Mouse (Mus musculus) v-Abl transformed pro-B cells (cell line): Measurements from ENCODE around the gene Gm9837.

ENCODE experiments used
- in situ Hi-C, 2 experiments: fragments of 400-800 bp; cut with MboI; formaldehyde crosslinking; loops; one replicate each; pipeline ENCODE4 v1.15.1; 2025; ENCODE audit not compliant: unreplicated experiment in 2 of 2

Gm9837 gene

DNA sequence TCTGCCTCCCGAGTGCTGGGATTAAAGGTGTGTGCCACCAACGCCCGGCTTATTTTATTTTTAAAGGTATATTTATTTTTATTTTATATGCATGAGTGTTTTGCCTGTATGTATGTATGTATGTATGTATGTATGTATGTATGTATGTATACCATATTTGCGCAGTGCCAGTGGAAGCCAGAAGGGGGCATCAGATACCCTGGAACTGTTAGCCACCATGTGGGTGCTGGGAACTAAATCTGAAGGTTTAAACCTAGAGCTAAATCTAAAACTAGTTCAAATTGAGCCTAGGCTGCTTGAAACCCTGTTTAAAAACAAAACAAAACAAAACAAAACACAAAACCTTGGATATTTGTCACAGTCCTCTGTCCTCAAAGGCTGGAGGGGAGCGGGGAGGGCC, 18.7 kb upstream of the Gm9837 start:
- in situ Hi-C loops: no loop called here

DNA sequence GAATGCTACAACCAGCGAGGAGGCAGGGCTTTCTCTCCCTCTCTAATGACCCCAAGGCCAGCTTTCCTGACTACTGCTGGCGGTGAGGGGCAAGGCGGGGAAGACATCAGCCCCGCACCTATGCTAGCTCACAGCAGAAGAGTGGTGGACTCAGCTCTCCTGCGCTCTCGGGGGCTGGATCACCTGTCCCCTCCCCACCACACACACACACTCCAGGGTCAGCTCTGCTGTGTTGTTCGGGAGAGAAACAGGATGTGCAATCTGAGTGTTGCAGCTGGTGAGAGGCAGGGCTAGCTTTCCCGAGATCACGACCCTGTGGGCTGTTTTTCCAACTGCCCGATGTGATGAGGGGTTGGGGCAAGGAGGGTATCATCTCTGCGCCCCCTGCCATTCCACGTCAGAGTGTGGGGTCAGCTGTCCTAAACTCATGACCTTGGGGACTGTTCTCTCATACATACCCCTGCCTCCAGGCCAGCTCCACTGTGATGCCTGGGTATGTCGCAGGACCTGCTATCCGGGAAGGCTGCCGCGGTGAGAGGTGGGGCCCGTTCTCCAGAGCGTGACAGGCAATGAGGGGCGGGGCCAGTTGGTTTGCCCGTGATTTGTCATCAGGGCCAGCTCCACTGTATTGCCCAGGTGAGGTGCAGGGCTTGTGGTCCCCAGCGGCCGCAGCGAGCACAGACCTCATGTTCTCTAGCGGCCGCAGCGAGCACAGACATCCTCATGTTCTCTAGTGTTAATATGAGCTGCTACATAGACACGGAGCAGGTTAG, 16.7 kb upstream of the Gm9837 start:
- in situ Hi-C loops: no loop called here

- in situ Hi-C loops: no loop called here
Observed at GRCm38 (mm10) chr11:53486351-53486750, 16.1 kb upstream of the Gm9837 start.

GRCm38 (mm10) chr11:53485719-53486118, 15.4 kb upstream of the Gm9837 start:
- in situ Hi-C loops: no loop called here

DNA sequence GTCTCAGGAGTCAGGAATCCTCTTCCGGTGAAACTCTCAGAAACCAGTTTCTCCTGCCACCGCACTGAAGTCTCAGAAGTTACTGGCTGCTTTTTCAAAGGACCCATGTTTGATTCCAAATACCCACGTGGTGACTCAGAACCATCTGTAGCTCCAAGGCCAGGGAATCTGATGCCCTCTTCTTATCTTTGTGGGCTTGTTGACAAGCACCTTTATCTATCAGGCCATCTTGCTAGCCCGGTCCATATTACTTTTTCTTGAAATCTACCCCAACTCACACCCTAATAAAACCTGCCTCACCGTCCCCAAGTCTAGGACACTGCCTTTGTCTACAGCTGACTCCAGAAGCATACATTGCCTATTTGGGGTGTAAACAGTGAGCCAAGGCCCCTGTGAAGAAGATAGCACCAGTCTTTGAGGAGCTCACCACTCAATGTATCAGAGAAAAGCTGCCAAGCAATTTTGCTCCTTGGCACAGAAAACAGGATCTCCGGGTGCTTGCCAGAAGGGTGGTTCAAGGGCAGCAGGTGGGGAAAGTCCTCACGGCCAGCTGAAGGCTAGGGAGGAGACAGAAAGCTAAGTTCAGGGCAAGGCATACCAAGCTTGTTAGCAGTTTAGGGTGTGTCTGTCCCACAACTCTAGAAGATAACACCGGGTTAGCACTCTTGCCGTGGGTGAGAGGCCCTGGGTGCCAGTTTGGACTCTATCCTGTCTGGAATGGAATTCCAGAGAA, 13.0 kb upstream of the Gm9837 start:
- in situ Hi-C loops: no loop called here

GRCm38 (mm10) chr11:53481088-53481730, 10.9 kb upstream of the Gm9837 start:
- in situ Hi-C loops: no loop called here

- in situ Hi-C loops: no loop called here
Observed at GRCm38 (mm10) chr11:53479783-53480301, 9.6 kb upstream of the Gm9837 start, which contains the start of the genes Gm9945 and Sowaha. Gene Gm9945, plus strand, starts transcription at chr11:53480166. Gene Sowaha, minus strand, starts transcription at chr11:53480274.

DNA sequence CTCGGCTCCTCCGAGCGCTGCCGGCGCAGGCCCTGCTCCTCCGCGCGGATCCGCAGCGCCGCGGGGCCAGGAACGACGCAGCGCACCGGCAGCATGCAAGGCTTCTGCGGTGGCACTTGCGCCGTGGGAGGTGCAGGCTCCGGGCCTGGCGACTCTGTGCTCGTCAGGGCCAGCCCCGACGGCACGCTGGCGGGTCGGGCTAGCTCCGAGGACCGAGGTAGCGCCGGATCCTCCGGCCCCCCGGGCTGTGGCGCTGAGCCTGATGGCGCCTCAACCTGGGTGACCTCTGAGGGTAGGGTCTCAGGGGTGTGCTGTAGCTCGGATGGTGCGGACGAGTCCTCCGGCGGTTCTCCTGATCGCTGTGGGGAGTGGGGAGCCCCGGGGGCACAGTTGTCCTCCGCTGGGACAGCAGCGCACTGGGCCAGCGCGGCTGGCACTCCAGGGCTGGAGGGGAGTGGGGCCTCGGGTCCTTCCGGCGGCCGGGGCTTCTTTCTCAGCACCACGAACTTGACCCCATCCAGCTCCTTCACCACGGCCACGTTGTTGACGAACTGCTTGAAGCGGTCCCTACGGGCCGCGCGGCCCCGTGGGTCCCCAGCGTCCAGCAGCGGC, 9.0 kb upstream of the Gm9837 start:
- in situ Hi-C loops: no loop called here

- in situ Hi-C loops: no loop called here
Observed at GRCm38 (mm10) chr11:53478383-53479170, 8.3 kb upstream of the Gm9837 start.

- in situ Hi-C loops: no loop called here
Observed at GRCm38 (mm10) chr11:53477833-53478232, 7.6 kb upstream of the Gm9837 start.

GRCm38 (mm10) chr11:53475620-53476019, 5.3 kb upstream of the Gm9837 start:
- in situ Hi-C loops: no loop called here

DNA sequence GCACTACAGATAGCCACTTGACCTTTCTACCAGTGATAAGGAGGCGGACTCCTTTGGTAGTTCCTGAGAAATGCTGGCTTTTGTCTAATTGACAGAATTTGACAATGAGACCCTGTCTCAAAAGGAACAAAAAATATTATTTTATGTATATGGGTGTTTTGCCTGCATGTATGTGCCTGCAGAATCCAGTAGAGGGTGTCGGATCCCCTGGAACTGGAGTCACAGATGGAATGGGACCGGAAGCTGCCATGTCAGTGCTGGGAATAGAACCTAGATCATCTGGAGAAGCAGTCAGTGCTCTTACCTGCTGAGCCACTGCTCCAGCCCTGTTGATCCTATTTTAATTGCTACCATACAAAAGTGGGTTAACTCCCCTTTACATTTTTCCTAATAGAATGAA, 2.4 kb upstream of the Gm9837 start:
- in situ Hi-C loops: loop anchor here in 1 of 2 experiments (25.0 kb wide), 1 partner anchor 790 kb away; the partner anchor contains the start of gene Il3

- in situ Hi-C loops: loop anchor here (5.0 to 25.0 kb wide), 5 partner anchors 158 to 793 kb away; partner anchors contain the start of gene Il3 (in 1 of the 2)
Observed at GRCm38 (mm10) chr11:53469294-53469967, 848 bp downstream of the Gm9837 start.

DNA sequence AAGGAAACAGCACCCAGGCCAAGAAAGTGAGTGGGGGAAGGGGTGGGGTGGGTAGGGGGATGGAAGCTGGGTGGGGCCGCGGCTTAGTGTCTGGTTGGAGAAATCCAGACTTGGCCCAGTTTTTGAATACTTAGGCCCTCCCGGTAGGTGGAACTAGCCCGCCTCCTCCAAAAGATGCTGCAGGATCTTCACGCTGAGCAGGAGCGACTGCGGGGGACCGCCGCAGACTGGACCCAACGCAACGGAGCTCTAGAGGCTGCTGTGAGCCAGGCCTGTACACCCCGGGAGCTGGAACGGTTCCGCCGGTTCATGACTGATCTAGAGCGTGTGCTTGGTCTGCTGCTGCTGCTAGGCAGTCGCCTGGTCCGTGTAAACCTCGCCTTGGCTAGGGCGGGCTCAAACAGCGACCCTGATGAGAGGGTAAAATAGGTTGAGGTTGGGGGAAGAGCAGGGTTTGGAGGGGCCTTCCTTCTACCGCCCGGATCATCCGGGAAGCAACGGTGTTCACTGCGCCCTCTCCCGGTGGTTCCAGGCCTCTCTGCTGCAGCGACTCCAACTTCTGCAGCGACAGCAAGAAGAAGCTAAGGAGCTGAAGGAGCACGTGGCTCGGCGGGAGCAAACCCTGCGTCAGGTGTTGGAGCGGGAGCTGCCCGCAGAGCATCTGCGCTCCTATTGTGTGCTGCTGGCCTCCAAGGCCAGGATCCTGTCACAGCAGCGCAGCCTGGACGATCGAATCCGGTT, 3.9 kb downstream of the Gm9837 start:
- in situ Hi-C loops: loop anchor here (5.0 to 25.0 kb wide), 5 partner anchors 161 to 796 kb away; partner anchors contain the start of gene Il3 (in 1 of the 2)

GRCm38 (mm10) chr11:53463551-53464424, 6.5 kb downstream of the Gm9837 start:
- in situ Hi-C loops: loop anchor here (10.0 to 25.0 kb wide), 2 partner anchors 411 to 799 kb away; partner anchors contain the start of gene Il3 (in 1 of the 2)

- in situ Hi-C loops: loop anchor here (10.0 to 25.0 kb wide), 2 partner anchors 413 to 801 kb away; partner anchors contain the start of gene Il3 (in 1 of the 2)
Observed at GRCm38 (mm10) chr11:53461727-53462126, 8.6 kb downstream of the Gm9837 start.

DNA sequence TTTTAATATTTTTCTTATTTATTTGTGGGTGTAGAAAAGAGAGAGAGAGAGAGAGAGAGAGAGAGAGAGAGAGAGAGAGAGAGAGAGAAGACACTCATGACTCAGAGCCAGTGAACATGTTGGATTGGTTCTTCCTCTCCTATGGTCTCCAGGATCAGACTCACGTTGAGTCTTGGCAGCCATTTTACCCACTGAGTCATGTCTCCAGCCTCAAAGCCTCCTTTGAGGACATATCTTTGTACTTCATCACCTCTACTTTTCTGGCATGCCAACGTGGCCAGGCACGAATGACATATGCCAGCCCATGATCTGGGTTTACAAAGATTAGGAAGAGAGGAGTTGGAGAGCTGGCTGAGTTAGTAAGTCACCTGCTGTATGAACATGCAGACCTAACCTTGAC, 10.1 kb downstream of the Gm9837 start:
- in situ Hi-C loops: loop anchor here (10.0 to 25.0 kb wide), 2 partner anchors 415 to 802 kb away; partner anchors contain the start of gene Il3 (in 1 of the 2)
